Mouse (Mus musculus): ENCODE data around the gene Mtmr11. TPM values are rescaled to one million over a fixed set of nuclear protein-coding genes. Genes with fewer than 3 reads are reported as not detected.
A peak's percentile ranks its signal among the peaks of the same experiment; 100 is the strongest.
"Not testable (repeated sequence)": the region's sequence is repeated elsewhere in the genome, so short reads cannot be mapped to it uniquely, and the experiment has no call there.

Gene Mtmr11
- polyA plus RNA-seq, 1 experiment from 2014 or later, result 10.3 TPM

DNA sequence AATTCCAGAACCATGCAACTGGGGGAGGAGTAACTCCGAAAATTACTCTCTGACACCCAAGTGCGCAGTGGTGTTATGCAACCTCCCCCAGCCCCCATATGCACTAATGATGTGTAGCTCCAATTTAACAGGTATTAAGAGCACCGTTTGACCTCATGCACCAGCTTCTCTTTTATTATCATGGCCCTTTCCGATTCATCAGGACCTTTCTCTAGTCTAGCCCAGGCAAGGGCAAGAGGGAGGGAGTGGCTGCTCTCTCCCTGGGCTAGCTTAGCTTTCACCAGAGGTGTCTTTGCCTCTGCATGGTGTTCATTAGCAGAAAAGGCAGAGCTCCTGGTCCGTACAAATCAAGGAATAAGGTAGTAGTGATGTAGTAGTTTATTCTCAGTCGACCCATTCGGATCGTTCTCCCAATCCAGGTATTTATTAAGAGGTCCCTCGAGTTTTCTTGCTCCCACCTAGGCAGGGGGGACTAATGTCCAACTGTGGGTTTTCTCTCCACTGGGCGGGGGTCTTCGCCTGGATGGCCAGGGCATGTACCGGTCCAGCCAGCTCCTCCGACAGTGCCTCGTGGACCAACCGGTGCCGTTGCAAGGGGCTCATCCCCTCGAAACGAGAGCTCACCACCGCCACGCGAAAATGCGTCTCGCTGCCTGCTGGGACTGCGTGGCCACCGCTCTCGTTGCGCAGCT, 34.8 kb downstream of the Mtmr11 start:
- H3K36me3 ChIP-seq, result peaks cover 31% of the 10 kb centered on the region

DNA sequence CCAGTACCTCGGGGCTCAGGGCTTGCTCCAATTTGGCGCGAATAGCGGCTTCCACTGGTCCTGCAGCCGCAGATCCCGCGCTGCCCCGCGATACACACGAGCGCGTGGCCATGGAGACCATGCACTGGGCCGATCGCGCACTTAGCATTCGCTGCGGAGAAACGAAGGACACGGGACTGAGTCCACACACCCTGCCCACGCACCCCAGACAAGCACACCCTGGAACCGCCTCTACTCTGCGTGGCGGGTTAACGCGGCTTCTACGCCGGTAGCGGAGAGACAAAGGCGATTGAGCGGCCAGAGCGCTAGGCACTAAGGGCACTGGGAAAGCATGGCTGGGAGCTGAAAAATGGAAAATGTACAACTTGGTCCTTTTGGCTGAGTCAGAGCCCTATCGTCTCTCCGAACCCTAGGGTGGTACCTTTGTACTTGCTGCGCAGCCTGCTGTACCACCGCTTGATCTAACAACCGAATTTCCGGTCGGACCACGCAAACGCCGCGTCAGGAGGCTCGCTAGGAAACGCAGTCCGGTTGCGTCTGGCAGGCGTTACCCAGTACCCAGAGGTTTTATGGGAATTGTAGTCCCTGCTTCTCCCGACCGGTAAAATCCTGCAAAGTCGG, 35.4 kb downstream of the Mtmr11 start:
- H3K36me3 ChIP-seq, result peaks cover 25% of the 10 kb centered on the region
- ATAC-seq (ENCODE audit: low FRiP score, low read depth), result peak; percentile 94
- H3K4me2 ChIP-seq, result peak overlapping the region; percentile 96
- H3K27ac ChIP-seq (replicated peaks), result peak overlapping the region; percentile 95
- no peaks in the 10 kb centered on the region for H3K9me3 ChIP-seq
- peak overlapping the region; percentile 83 for H3K9ac ChIP-seq
- peak overlapping the region; percentile 62 for H3K4me3 ChIP-seq
- H3K4me1 ChIP-seq (replicated peaks), result peaks cover 16% of the 10 kb centered on the region
- H3K27me3 ChIP-seq, result peaks cover 3% of the 10 kb centered on the region; the same call in 1 of the 2 replicates
- WGBS, result under 1% methylated on average over 50 of the region's 50 CpGs

More for the DNA sequence above, 34.8 kb downstream of the Mtmr11 start:
- ATAC-seq (ENCODE audit: low FRiP score, low read depth), result peak; percentile 52
- H3K9me3 ChIP-seq, result no peaks in the 10 kb centered on the region
- peak overlapping the region; percentile 95 for H3K27ac ChIP-seq (replicated peaks)
- peak overlapping the region; percentile 62 for H3K4me3 ChIP-seq
- H3K9ac ChIP-seq, result peak overlapping the region; percentile 83
- peaks cover 16% of the 10 kb centered on the region for H3K4me1 ChIP-seq (replicated peaks)
- peak overlapping the region; percentile 96 for H3K4me2 ChIP-seq
- peaks cover 3% of the 10 kb centered on the region; the same call in 1 of the 2 replicates for H3K27me3 ChIP-seq
- WGBS, result 17% methylated on average over 27 of the region's 27 CpGs

DNA sequence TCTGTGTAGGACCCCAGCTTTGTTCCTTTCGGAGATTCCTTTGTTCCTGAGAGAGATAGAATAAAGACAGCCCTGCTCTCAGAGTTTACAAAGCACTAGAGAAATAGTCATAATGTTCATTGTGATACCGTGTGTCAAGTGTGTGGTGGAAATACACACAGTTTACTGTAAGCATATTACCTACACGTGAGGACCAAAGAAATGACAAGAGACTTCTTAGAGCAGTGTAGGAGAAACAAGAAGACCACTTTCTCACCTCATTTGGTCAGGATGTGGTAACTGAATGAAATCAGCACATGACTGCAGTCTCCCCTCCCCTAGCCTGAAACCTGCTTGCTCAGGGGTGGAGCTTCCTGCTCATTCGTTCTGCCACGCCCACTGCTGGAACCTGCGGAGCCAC, 36.4 kb downstream of the Mtmr11 start:
- H3K4me2 ChIP-seq, result peak overlapping the region; percentile 96
- H3K4me1 ChIP-seq (replicated peaks), result peaks cover 16% of the 10 kb centered on the region
- peak overlapping the region; percentile 34 for H3K9ac ChIP-seq
- peak overlapping the region; percentile 62 for H3K4me3 ChIP-seq
- H3K27ac ChIP-seq (replicated peaks), result peak overlapping the region; percentile 95
- peaks cover 16% of the 10 kb centered on the region for H3K36me3 ChIP-seq
- peaks cover 3% of the 10 kb centered on the region; the same call in 1 of the 2 replicates for H3K27me3 ChIP-seq
- WGBS, result 7% methylated on average over 6 of the region's 6 CpGs
- peak; percentile 20 for ATAC-seq (ENCODE audit: low FRiP score, low read depth)
- no peaks in the 10 kb centered on the region for H3K9me3 ChIP-seq

DNA sequence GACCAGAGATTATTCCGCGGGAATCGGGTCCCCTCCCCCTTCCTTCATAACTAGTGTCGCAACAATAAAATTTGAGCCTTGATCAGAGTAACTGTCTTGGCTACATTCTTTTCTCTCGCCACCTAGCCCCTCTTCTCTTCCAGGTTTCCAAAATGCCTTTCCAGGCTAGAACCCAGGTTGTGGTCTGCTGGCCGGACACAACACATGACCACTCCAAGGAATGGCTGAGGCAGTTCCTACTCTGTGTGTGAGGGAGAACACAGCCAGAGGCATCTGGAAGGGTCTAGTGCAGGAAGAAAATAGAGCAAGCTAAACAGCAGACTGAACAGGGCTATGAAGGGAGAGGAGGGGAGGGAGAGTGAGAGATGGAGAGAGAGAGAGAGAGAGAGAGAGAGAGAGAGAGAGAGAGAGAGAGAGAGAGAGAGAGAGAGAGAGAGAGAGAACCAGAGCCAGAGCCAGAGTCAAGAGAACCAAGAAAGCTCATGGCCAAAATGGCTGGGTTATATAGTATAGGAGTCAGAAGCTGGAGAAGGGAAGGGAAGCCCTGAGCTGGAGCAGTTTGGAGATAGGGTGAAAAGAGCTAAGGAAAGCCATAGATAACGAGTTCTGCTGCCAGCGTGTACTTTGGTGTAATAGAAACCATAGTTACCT, 36.9 kb downstream of the Mtmr11 start:
- not testable (repeated sequence) for H3K27me3 ChIP-seq; ATAC-seq (ENCODE audit: low FRiP score, low read depth); H3K27ac ChIP-seq (replicated peaks); H3K9ac ChIP-seq; H3K9me3 ChIP-seq
- Histone ChIP-seq H3K4me1 (replicated peaks) (peaks cover 16% of the 10 kb centered on the region), H3K36me3 (peaks cover 14% of the 10 kb centered on the region), H3K4me3 (peak overlapping the region; percentile 62; the same call in 1 of the 2 replicates), H3K4me2 (peak overlapping the region; percentile 96)
- whole genome bisulfite sequencing, result 32% methylated on average over 8 of the region's 8 CpGs

DNA sequence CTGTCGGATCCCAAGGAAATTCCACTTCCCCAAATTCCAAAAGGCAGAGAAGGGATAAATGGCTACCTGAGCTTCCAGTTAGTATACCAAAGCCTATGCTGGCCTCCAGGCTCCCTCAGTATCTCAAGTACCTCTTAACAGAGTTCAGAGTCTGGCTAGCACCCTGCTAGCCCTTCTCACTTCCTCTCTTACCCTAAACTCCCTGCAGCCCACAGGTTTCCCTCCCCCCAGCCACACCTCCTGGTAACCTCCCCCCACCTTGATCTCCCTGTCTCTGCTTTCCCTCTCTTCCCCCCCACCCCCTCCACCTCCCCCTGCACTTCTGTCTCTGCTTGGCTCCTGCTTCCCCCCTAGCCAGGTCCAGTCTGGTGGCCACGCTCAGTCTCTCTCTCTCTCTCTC, 37.9 kb downstream of the Mtmr11 start:
- Histone ChIP-seq H3K27ac (replicated peaks) (no peak overlapping the region), H3K9me3 (no peaks in the 10 kb centered on the region), H3K4me2 (no peak overlapping the region), H3K4me1 (replicated peaks) (peaks cover 16% of the 10 kb centered on the region), H3K4me3 (no peak overlapping the region), H3K27me3 (peaks cover 3% of the 10 kb centered on the region; the same call in 1 of the 2 replicates), H3K9ac (no peak overlapping the region), H3K36me3 (peaks cover 3% of the 10 kb centered on the region; the same call in 1 of the 2 replicates)
- WGBS, result 64% methylated on average over 2 of the region's 2 CpGs
- no peak for ATAC-seq (ENCODE audit: low FRiP score, low read depth)

DNA sequence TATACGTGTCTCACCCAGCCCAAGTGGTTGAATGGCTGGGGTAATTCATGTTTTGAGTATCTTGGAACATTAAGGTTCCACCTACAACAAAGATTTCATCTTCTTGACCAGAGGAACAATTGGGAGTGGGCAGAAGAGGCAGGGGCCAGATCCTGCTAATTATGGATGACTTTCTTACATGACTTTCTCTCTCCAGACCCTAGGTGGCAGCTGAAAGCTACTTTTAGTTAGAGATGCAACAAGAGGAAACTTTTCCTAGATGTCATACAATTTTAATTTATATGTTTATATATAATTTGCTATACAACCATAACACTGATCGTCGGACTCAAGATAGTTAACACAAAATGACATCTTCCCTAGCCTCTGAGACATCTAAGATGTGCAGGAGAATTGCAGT, 46.0 kb downstream of the Mtmr11 start:
- no peak overlapping the region for H3K9ac ChIP-seq
- H3K4me3 ChIP-seq, result no peak overlapping the region
- 88% methylated on average over 3 of the region's 3 CpGs for WGBS
- H3K4me2 ChIP-seq, result no peak overlapping the region
- no peaks in the 10 kb centered on the region for H3K4me1 ChIP-seq (replicated peaks)
- H3K9me3 ChIP-seq, result no peaks in the 10 kb centered on the region
- no peak overlapping the region for H3K27ac ChIP-seq (replicated peaks)
- no peak for ATAC-seq (ENCODE audit: low FRiP score, low read depth)
- no peaks in the 10 kb centered on the region for H3K36me3 ChIP-seq
- no peaks in the 10 kb centered on the region for H3K27me3 ChIP-seq

DNA sequence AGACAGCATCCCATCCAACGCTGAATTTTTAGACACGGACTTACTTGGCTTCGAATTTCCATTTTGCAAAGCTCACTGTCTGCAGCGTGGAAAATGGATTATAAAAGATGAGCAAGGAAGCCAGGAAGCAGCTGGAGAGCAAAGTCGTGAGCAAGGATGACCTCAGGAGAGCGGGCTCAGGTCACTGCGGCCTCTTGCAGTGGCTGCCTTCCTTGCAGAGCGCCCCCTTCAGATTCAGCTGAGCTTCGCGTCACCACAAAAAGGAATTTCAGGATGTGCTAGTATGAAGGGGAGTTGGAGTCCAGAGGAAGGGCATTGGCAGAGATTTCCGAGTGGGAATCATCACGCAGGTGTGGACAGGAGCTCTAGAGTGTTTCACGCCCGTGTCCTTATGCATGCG, 47.4 kb downstream of the Mtmr11 start:
- 22% methylated on average over 15 of the region's 15 CpGs for WGBS
- no peaks in the 10 kb centered on the region for H3K36me3 ChIP-seq
- no peak overlapping the region for H3K9ac ChIP-seq
- H3K4me3 ChIP-seq, result no peak overlapping the region
- no peak overlapping the region for H3K4me2 ChIP-seq
- H3K9me3 ChIP-seq, result no peaks in the 10 kb centered on the region
- H3K27ac ChIP-seq (replicated peaks), result no peak overlapping the region
- H3K27me3 ChIP-seq, result no peaks in the 10 kb centered on the region
- H3K4me1 ChIP-seq (replicated peaks), result no peaks in the 10 kb centered on the region
- no peak for ATAC-seq (ENCODE audit: low FRiP score, low read depth)

DNA sequence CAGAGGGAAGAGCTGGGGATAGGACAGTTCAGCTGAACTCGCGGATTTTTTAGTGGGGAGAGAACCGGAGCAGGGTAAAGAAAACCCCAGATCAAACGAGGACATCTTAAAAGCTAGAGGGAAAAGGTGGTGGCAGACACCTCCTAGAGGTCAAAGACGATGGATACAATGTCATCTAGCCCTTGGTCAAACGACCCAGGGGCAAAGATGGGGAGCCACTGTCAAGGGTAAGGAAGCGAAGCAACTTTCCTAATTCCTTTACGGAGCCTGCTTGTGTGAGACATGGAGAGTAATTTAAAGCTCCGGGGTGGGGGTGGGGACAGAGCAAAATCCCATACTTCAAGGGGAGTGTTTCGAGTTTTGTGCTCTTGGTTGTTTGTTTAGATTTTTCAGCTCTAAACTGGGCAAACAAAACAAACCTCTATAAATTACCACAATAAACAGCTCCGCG, 57.4 kb downstream of the Mtmr11 start:
- H3K9ac ChIP-seq, result peak overlapping the region; percentile 55
- no peaks in the 10 kb centered on the region for H3K27me3 ChIP-seq
- H3K27ac ChIP-seq (replicated peaks), result peak overlapping the region; percentile 97
- H3K4me3 ChIP-seq, result peak overlapping the region; percentile 59
- under 1% methylated on average over 12 of the region's 12 CpGs for WGBS
- H3K4me1 ChIP-seq (replicated peaks), result peaks cover 24% of the 10 kb centered on the region
- peak; percentile 53 for ATAC-seq (ENCODE audit: low FRiP score, low read depth)
- H3K36me3 ChIP-seq, result no peaks in the 10 kb centered on the region
- H3K9me3 ChIP-seq, result no peaks in the 10 kb centered on the region
- peak overlapping the region; percentile 86 for H3K4me2 ChIP-seq

DNA sequence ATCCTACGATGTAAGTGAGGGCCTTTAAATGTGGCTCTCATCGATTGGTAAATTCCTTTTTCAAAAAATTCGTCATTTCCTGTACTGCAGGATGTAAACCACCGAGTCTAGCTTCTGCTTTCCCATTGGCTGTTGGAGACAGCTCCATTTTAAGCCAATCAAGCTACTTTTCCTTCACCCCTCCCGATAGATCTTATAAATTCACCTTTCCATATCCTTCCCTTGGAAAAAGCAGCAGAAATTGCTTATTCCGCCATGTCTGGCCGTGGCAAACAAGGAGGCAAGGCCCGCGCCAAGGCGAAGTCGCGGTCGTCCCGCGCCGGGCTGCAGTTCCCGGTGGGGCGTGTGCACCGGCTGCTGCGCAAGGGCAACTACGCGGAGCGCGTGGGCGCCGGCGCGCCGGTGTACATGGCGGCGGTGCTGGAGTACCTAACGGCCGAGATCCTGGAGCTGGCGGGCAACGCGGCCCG, 57.9 kb downstream of the Mtmr11 start, which contains the start of the genes Bola1 and Hist2h2ab:
Gene Bola1, minus strand, starts transcription at position 49 of the 470 bp plus-strand sequence.
Gene Hist2h2ab, plus strand, starts transcription at position 205 of the 470 bp plus-strand sequence.
- peak; percentile 94 for ATAC-seq (ENCODE audit: low FRiP score, low read depth)
- peak within 1 kb of the TSS; percentile 59 for H3K4me3 ChIP-seq
- peak within 1 kb of the TSS; percentile 79 for H3K9ac ChIP-seq
- H3K27ac ChIP-seq (replicated peaks), result peak within 1 kb of the TSS; percentile 97
- no peaks in the 10 kb centered on the region for H3K9me3 ChIP-seq
- H3K4me1 ChIP-seq (replicated peaks), result peaks cover 24% of the 10 kb centered on the region
- H3K36me3 ChIP-seq, result no peaks in the 10 kb centered on the region
- peak within 1 kb of the TSS; percentile 86 for H3K4me2 ChIP-seq
- under 1% methylated on average over 37 of the region's 37 CpGs for WGBS
- H3K27me3 ChIP-seq, result no peaks in the 10 kb centered on the region

DNA sequence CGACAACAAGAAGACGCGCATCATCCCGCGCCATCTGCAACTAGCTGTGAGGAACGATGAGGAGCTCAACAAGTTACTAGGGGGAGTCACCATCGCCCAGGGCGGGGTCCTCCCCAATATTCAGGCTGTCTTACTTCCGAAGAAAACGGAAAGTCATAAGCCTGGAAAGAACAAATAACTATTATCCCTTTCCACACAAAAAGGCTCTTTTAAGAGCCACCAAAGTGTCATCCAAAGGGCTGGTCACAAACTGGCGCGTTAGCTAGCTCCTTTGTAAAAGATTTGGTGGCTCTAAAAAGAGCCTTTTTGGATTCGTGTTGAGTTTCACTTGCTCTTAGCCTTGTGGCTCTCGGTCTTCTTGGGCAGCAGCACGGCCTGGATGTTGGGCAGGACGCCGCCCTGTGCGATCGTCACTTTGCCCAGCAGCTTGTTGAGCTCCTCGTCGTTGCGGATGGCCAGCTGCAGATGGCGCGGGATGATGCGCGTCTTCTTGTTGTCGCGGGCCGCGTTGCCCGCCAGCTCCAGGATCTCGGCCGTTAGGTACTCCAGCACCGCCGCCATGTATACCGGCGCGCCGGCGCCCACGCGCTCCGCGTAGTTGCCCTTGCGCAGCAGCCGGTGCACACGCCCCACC, 58.4 kb downstream of the Mtmr11 start:
- not testable (repeated sequence) for H3K9me3 ChIP-seq; ATAC-seq (ENCODE audit: low FRiP score, low read depth); H3K27me3 ChIP-seq; H3K36me3 ChIP-seq
- under 1% methylated on average over 31 of the region's 47 CpGs for WGBS
- H3K27ac ChIP-seq (replicated peaks), result peak overlapping the region; percentile 97
- H3K4me3 ChIP-seq, result peak overlapping the region; percentile 59
- peak overlapping the region; percentile 79 for H3K9ac ChIP-seq
- peaks cover 24% of the 10 kb centered on the region for H3K4me1 ChIP-seq (replicated peaks)
- H3K4me2 ChIP-seq, result peak overlapping the region; percentile 86

DNA sequence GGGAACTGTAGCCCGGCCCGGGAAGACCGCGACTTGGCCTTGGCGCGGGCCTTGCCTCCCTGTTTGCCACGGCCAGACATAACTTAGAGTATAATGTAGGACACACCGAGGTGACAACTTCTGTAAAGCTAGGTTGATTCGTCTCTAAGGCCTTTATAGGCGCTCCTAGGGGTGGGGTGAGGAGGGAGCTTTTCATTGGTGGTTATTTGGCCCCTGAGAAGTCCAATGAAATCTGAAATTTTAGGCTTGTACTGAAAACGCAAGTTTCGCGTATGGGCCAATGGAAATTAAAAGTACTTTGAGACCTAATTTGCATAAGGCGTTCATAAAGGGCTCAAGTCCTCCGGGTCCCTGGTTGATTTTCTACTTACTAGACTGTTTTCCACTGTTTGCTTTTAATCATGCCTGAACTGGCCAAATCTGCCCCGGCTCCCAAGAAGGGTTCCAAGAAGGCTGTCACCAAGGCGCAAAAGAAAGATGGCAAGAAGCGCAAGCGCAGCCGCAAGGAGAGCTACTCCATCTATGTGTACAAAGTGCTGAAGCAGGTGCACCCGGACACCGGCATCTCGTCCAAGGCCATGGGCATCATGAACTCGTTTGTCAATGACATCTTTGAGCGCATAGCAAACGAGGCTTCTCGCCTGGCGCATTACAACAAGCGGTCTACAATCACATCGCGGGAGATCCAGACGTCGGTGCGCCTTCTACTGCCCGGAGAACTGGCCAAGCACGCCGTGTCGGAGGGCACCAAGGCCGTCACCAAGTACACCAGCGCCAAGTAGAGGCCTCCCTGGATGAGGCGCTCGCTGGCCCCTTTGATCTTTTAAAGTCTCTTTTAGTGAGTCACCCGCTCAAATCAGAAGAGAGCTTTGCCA, 59.2 kb downstream of the Mtmr11 start, which contains the start of the genes Hist2h2ac and Hist2h2be:
Gene Hist2h2ac, minus strand, starts transcription at position 116 of the 875 bp plus-strand sequence.
Gene Hist2h2be, plus strand, starts transcription at position 355 of the 875 bp plus-strand sequence.
- peak; percentile 88 for ATAC-seq (ENCODE audit: low FRiP score, low read depth)

More for the DNA sequence above, 59.2 kb downstream of the Mtmr11 start, which contains the start of the genes Hist2h2ac and Hist2h2be:
- Histone ChIP-seq H3K9ac (peak within 1 kb of the TSS; percentile 79), H3K27ac (replicated peaks) (peak within 1 kb of the TSS; percentile 97), H3K4me2 (peak within 1 kb of the TSS; percentile 86), H3K27me3 (no peaks in the 10 kb centered on the region), H3K4me3 (peak within 1 kb of the TSS; percentile 59), H3K9me3 (no peaks in the 10 kb centered on the region), H3K36me3 (no peaks in the 10 kb centered on the region), H3K4me1 (replicated peaks) (peaks cover 27% of the 10 kb centered on the region)
- under 1% methylated on average over 43 of the region's 43 CpGs for WGBS
